Mouse (Mus musculus) adipocyte (in vitro differentiated cells): Measurements from ENCODE around the gene Nup188.

ENCODE experiments used
- DNase-seq: peaks from one replicate; pipeline ENCODE4 v3.0.0-alpha.2; 2016; ENCODE audit warnings: low spot score

Nup188 gene

DNA sequence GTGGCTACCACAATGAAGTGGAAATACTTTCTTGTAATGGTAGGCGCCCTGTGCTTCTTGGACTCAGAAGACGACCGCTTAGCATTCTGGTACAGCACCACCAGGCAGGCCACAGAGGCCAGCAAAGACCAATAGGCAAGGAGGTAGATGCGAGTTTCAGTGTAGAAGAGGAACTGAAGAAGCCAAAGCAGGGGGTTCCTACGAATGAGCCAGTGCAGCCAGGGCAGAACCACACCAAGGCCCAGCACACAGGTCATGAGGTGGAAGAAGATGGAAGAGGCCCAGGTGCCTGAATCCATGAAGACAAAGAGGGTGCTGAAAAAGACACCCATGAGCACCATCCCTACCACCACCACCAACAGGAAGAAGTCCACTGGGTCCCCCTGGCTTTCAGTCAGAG is 1.2 kb upstream of the Nup188 start:
- DNase-seq, result peak; percentile 18

- DNase-seq, result peak; percentile 7
Observed at GRCm38 (mm10) chr2:30285416-30286181, 598 bp upstream of the Nup188 start.

- DNase-seq, result peak; percentile 64
Observed at GRCm38 (mm10) chr2:30287027-30287373, 803 bp downstream of the Nup188 start.

GRCm38 (mm10) chr2:30299525-30299924 is 13.3 kb downstream of the Nup188 start:
- peak; percentile 31 for DNase-seq

DNA sequence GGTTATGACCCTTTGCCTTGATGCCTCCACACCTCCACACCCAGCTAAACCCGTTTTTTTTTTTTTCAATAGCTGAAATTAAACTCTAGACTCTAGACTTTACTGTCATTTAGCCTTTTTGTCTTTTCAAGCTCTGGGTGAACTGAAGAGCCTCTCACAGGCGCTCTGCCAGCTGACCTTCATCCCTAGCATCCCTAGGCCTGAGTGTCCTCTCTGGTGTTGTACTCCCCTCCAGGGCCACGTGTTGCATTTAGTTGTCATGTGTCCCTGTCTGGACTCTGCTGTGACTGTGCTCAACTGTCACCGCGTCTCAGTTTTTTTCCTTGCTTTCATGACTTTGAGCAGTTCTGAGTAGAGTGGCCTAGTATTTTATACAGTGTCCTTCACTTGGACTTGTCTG is 13.8 kb downstream of the Nup188 start:
- no peak for DNase-seq

GRCm38 (mm10) chr2:30306087-30306486 is 19.9 kb downstream of the Nup188 start:
- DNase-seq, result no peak

GRCm38 (mm10) chr2:30309351-30309750 is 23.2 kb downstream of the Nup188 start:
- DNase-seq, result no peak

DNA sequence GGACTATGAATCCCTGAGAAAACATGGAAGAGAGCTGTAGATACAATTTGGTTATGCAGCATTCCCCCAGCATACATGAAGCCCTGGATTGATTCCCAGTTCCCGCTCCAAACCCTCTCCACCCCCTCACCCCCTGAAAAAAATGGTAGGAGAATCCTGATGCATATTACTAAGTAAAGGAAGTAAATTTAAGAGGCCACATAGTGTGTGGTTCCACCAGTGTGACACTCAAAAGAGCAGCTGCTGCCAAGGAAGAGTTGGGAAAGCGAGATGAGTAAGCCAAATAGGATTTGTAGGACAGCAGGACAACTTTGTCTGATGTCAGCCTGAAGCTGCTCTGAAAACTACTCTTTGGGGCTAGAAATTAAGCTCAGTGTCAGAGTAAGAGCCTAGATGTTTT is 25.3 kb downstream of the Nup188 start:
- DNase-seq, result peak; percentile 77

GRCm38 (mm10) chr2:30316136-30316535 is 29.9 kb downstream of the Nup188 start:
- DNase-seq, result no peak

DNA sequence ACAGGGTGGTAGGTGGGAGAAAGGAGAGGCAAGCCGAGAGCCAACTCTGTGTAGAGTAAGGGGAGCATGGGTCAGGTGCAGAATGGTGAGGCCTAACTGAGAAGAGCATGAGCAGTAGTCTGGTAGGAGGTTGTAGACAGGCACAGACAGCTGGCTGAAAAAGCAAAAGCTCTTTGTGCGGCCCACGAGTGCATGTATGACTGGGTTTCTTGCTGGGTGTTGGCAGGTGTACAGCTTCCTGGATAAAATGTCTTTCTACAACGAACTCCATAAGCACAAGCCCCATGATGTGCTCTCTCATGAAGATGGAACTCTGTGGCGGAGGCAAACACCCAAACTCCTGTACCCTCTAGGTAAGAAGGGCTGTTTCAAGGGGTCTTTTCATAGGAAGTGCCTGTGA is 30.8 kb downstream of the Nup188 start:
- no peak for DNase-seq

GRCm38 (mm10) chr2:30319260-30319659 is 33.1 kb downstream of the Nup188 start:
- DNase-seq, result no peak

DNA sequence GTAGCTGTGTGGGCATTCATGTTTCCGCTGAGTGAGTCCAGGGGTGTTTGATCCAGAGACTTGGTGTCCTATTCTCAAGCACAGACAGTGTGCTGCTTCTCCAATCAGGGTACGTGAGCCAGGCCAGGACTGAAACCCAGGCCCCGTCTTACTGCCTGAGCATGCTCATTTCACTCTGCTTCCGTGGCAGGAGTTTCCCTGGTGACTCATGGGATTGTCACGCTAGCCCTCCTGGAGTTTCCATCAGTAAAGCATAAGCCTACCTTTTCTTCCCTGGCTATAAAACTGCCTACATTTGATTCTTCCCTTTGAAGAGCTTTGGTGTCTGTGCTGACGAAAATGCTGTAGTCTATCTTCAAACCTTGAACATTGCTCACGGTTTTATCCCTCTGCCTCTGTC is 36.9 kb downstream of the Nup188 start:
- DNase-seq, result no peak

- peak; percentile 16 for DNase-seq
Observed at GRCm38 (mm10) chr2:30325296-30325695, 39.1 kb downstream of the Nup188 start.

DNA sequence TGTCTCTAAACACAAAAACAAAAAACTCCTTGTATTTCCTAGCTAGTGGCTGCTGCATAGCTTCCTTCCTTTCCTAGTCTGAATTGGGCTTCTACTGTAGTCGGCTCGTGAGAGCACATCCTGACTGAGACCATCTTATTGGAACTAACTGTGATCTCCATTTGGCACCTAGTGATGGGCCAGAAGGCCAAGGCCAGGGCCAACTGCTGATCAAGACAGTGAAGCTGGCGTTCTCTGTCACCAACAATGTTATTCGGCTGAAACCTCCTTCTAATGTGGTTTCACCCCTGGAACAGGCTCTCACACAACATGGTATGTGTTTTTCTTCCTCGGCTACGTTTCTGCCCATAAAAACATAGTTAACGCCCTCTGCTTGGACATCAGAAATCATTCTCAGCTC is 41.1 kb downstream of the Nup188 start:
- DNase-seq, result no peak

DNA sequence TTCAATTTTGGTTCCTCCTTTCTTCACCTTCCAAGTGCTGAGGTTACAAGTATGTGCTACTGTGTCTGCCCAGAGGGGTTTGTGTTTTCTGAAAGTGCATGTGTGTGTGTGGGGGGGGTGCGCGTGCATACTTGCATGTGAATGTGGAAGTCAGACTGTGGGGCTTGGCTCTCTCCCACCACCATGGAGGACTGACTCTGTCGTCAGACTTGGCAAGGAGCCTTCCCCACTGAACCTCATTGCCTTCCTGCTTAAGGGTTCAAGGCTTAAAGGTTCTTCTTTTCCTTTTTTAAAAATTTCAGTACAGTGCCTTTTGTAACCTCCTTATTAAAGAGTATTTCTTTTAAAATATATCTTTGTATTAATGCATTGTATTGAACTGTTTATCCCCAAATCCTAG is 42.6 kb downstream of the Nup188 start:
- no peak for DNase-seq

- DNase-seq, result no peak
Observed at GRCm38 (mm10) chr2:30335324-30335723, 49.1 kb downstream of the Nup188 start.

DNA sequence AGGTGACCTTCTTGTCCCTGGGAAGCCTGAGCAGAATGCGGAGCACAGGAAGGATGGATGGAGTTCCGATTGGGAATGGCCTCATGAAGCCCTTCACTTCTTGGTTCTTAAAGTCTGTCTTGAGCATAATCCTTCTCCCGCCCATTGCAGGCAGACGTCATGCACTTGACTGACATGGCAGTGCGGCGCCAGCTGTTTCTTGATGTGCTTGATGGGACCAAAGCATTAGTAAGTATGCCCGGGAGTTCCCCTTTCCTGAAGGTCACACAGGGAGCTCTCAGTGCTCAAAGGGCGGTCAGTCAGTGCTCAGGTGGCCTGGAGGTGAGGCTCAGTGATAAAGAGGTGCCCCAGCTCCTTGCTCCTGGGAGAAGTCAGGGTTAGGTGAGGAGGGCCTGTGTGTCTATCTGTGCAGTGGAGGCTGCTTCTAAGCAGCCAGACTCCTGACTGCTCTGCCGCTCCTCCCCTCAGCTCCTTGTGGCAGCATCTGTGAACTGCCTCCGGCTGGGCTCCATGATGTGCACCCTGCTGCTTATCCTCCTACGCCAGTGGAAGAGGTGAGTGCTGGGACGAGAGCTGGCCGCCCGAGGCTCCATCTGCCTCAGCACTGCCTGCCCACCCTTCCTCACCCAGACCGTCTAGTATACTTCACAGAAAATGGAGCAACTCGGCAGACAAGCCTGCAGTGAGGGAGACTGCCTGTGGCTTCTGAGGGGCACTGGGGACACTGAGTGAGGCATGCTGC is 50.1 kb downstream of the Nup188 start:
- no peak for DNase-seq

- DNase-seq, result no peak
Observed at GRCm38 (mm10) chr2:30337179-30337578, 51.0 kb downstream of the Nup188 start.

GRCm38 (mm10) chr2:30342061-30342460 is 55.9 kb downstream of the Nup188 start:
- DNase-seq, result no peak

DNA sequence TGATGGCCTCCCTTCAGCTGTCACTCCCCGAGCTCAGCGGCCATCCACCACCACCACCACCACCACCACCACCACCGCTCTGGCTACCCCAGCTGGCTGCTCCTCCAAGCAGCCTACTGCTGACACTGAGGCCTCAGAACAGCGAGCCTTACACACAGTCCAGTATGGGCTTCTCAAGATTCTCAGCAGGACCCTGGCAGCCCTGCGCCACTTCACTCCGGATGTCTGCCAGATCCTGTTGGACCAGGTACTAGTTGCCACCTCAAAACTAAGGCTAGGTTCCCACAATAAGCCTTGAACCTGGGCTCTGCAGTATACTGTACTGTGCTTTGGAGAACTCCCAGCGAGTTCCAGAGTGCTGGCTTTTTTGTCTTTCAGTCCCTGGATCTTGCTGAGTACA is 56.3 kb downstream of the Nup188 start:
- no peak for DNase-seq

GRCm38 (mm10) chr2:30343601-30344137 is 57.5 kb downstream of the Nup188 start:
- no peak for DNase-seq

DNA sequence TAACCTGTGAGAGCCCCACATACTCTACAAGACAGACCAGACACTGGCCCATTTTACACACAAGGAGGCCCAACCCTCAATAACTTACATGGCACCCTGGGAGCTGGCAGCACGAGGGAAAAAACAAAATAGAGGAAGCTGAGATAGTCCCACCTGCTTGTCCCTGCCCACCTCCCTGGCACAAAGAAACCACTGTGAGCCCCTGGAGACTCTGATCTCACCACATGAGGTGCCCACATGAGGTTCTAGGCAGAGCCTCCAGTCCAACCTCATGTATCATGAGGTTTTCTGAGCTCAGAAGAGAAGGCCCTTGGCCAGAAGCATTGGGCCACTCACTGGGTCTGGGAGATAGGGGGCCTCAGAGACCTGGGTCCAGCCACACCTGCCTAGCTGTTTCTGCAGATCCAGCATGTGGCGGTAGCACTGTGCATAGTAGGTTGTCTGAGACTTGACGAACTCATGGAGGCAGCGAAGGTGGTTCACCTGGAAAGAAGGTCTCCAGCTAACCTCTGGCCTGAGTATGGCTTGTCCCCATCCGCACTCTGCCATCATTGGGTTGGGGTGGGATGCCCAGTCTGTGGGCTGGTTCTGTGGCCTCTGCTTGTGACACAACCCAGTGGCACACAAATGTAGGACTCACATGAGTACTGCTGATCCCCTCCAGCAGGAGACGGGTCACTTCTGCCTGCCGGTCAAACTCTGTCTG is 59.9 kb downstream of the Nup188 start:
- DNase-seq, result no peak

DNA sequence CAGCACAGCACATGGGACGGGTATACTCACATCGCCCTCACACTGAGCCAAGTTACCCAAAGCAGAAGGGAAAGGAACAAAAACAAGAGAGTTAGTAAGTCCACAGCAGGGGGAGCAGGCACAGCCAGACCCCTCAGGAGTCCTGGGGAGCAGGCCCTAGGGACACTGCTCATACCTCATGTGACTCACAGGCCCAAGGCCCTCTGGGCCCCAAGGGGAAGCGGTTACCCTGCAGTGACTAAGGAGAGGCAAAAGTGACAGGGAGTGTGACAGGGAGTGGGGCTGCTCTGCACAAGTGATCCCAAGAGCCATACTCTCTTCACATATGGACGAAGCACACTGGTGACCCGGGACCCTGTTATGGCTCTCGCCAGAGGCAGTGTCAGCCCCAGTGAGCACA is 63.0 kb downstream of the Nup188 start:
- DNase-seq, result no peak
